Mouse (Mus musculus) midbrain, embryonic 11.5 days (tissue): ENCODE results near the gene Polr1b. TPM values are rescaled to one million over a fixed set of nuclear protein-coding genes. Genes with fewer than 3 reads are reported as not detected.

Experiments
- ATAC-seq: fragments of 200-750 bp; cut with Nextera tagmentation; 2 replicates; pipeline ENCODE4 v1.8.0; 2017; ENCODE audit warnings: moderate TSS enrichment, moderate library complexity; ENCODE audit not compliant: low FRiP score
- DNase-seq: peaks from one replicate; pipeline ENCODE4 v3.0.0; 2015; ENCODE audit warnings: low spot score; ENCODE audit errors: missing footprints
- H3K27ac ChIP-seq: fragments of 300-500 bp; sonication (generic); 2 replicates; pipeline ENCODE4 v1.5.1; 2014; ENCODE audit warnings: low read depth, low read length
- H3K27me3 ChIP-seq: fragments of 300-500 bp; sonication (generic); 2 replicates; pipeline ENCODE4 v1.6.1; 2014; ENCODE audit warnings: mild to moderate bottlenecking, low read length, moderate library complexity, mixed read lengths; ENCODE audit not compliant: control insufficient read depth, insufficient read depth
- H3K36me3 ChIP-seq: fragments of 300-500 bp; sonication (generic); 2 replicates; pipeline ENCODE4 v1.6.1; 2014; ENCODE audit warnings: mild to moderate bottlenecking, low read length, moderate library complexity, mixed read lengths; ENCODE audit not compliant: control insufficient read depth, insufficient read depth
- H3K4me1 ChIP-seq: fragments of 300-500 bp; sonication (generic); 2 replicates; pipeline ENCODE4 v1.6.1; 2014; ENCODE audit warnings: low read length; ENCODE audit not compliant: control insufficient read depth, insufficient read depth
- H3K4me2 ChIP-seq: fragments of 300-500 bp; sonication (generic); 2 replicates; pipeline ENCODE4 v1.6.1; 2014; ENCODE audit warnings: mild to moderate bottlenecking, moderate library complexity
- H3K4me3 ChIP-seq: fragments of 300-500 bp; sonication (generic); 2 replicates; pipeline ENCODE4 v1.5.1; 2014; ENCODE audit warnings: low read depth, low read length
- H3K9ac ChIP-seq: fragments of 300-500 bp; sonication (generic); 2 replicates; pipeline ENCODE4 v1.6.1; 2014; ENCODE audit warnings: low read length
- H3K9me3 ChIP-seq: fragments of 300-500 bp; sonication (generic); 2 replicates; pipeline ENCODE4 v1.6.1; 2016; ENCODE audit warnings: low read length; ENCODE audit not compliant: control insufficient read depth
- WGBS: fragments of 180-500 bp; shearing (Covaris S2); extraction: QIAGEN DNeasy Blood & Tissue Kit; methylation state at CpG from one replicate; pipeline ENCODE4 v1.1.7; 2014; 5-methylcytosine and 5-hydroxymethylcytosine counted together
- polyA plus RNA-seq: library from polyadenylated mRNA; unstranded; fragments of >200 nt; fragmentation: Nextera tagmentation; extraction: Ambion mirVana; gene quantifications from 2 replicates; pipeline ENCODE4 v1.2.1, GENCODE M21; 2014

Polr1b gene
- polyA plus RNA-seq, 1 experiment from 2014 or later: 18.4 TPM

- Histone ChIP-seq H3K4me3 (no peak overlapping the region), H3K36me3 (no peaks in the 10 kb centered on the region), H3K27me3 (no peaks in the 10 kb centered on the region), H3K4me1 (no peaks in the 10 kb centered on the region), H3K4me2 (no peak overlapping the region), H3K9ac (no peak overlapping the region), H3K9me3 (no peaks in the 10 kb centered on the region), H3K27ac (no peak overlapping the region)
- WGBS: 55% methylated on average over 10 of the region's 10 CpGs
- ATAC-seq (no peak), DNase-seq (no peak)
Measured at GRCm38 (mm10) chr2:129173386-129173785, 72.6 kb downstream of the Polr1b start.

GRCm38 (mm10) chr2:129174474-129174873 lies 73.7 kb downstream of the Polr1b start:
- H3K36me3 ChIP-seq: no peaks in the 10 kb centered on the region
- no peak overlapping the region for H3K4me2 ChIP-seq
- WGBS: 49% methylated on average over 7 of the region's 7 CpGs
- H3K27me3 ChIP-seq: no peaks in the 10 kb centered on the region
- ATAC-seq (no peak), DNase-seq (no peak)
- H3K27ac ChIP-seq: no peak overlapping the region
- H3K4me3 ChIP-seq: no peak overlapping the region
- no peaks in the 10 kb centered on the region for H3K9me3 ChIP-seq
- no peak overlapping the region for H3K9ac ChIP-seq
- no peaks in the 10 kb centered on the region for H3K4me1 ChIP-seq

- Histone ChIP-seq H3K36me3 (no peaks in the 10 kb centered on the region), H3K4me1 (no peaks in the 10 kb centered on the region), H3K4me3 (no peak overlapping the region), H3K27ac (no peak overlapping the region), H3K9ac (no peak overlapping the region), H3K27me3 (no peaks in the 10 kb centered on the region), H3K4me2 (no peak overlapping the region), H3K9me3 (no peaks in the 10 kb centered on the region)
- 86% methylated on average over 2 of the region's 2 CpGs for WGBS
- DNase-seq: no peak
- ATAC-seq: no peak
Measured at GRCm38 (mm10) chr2:129175636-129176035, 74.8 kb downstream of the Polr1b start.

Other genes starting within 250 kb of the Polr1b start
- gene Fbln7, start 238.0 kb upstream of the Polr1b start, polyA plus RNA-seq: 2.2 and 2.4 TPM in 2 replicates
- gene Zc3h8, start 156.9 kb upstream of the Polr1b start, polyA plus RNA-seq: 8.3 and 8.5 TPM in 2 replicates
- gene Zc3h6, start 133.6 kb upstream of the Polr1b start, polyA plus RNA-seq: 2.3 and 2.7 TPM in 2 replicates
- 20.3 and 22.1 TPM in 2 replicates for gene Gm10762, start 133.3 kb upstream of the Polr1b start, polyA plus RNA-seq
- 0.08 and 0.29 TPM in 2 replicates for gene Vinac1, start 52.8 kb upstream of the Polr1b start, polyA plus RNA-seq
- 10.2 and 11.5 TPM in 2 replicates for gene Ttl, start 35.1 kb upstream of the Polr1b start, polyA plus RNA-seq
- 26.2 and 27.2 TPM in 2 replicates for gene Chchd5, start 28.7 kb downstream of the Polr1b start, polyA plus RNA-seq
- gene Slc20a1, start 97.8 kb downstream of the Polr1b start, polyA plus RNA-seq: 53.3 and 62.5 TPM in 2 replicates
- 92.0 and 96.9 TPM in 2 replicates for gene Ckap2l, start 196.2 kb downstream of the Polr1b start, polyA plus RNA-seq
- 0.30 TPM in 1 of 2 replicates, not detected in the other for gene Il1a, start 209.0 kb downstream of the Polr1b start, polyA plus RNA-seq